10 mouse cellular contexts compared by ENCODE assay signal in the genomic region with DNA sequence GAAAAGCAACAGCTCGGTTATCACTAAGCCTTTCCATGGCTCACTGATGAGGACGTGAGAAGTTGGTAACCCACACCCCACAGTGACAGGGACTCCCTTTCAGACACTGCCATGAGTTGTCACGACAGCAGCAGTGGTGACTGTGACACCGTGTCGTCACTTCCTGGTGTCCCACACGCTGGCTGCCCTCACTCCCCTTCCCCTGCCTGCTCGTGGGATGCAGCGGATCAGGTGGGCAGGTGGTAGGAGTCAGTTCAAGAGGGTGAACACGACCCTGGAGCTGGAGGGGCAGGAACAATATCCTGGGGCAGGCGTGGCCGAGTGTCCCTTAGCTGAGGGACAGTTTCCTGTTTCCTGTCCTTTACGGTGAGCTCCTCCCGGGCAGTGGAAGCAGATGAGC.
DNase-seq lines count a peak whose midpoint lies in the region; ATAC-seq and TF ChIP-seq lines count a peak whose summit lies in the region.
"Had no signal": no experiment of that assay in that cellular context is flagged by ENCODE, and none has a peak within 500 bp of the region (broad histone marks: within the 10 kb centered on the region; RNA-seq: fewer than 3 reads in every experiment).

No protein-coding gene starts in this region.

- no peaks in the 10 kb centered on the region for H3K27me3 ChIP-seq in heart, embryonic 16.5 days (ENCODE audit: control insufficient read depth, insufficient read depth, low read length)
- no peaks in the 10 kb centered on the region for H3K27me3 ChIP-seq in spleen, adult 2 months (ENCODE audit: control insufficient read depth, insufficient read depth, low read length)
- no peaks in the 10 kb centered on the region for H3K27me3 ChIP-seq in limb, embryonic 10.5 days (ENCODE audit: low read depth, poor library complexity, severe bottlenecking)
- no peaks in the 10 kb centered on the region for H3K27me3 ChIP-seq in small intestine, adult 2 months (ENCODE audit: control insufficient read depth, insufficient read depth, low read length)

- TF ChIP-seq CTCF in spleen, adult 2 months (IDR thresholded peaks at IDR 0.05; ENCODE audit: extremely low read depth, insufficient read depth, insufficient read length, insufficient replicate concordance) = no peak
- no peak for TF ChIP-seq CTCF in small intestine, adult 2 months (IDR thresholded peaks at IDR 0.05; ENCODE audit: extremely low read depth, insufficient read length, insufficient replicate concordance, low read depth, low read length)

- ATAC-seq in heart, embryonic 16.5 days (replicated peaks; ENCODE audit: extremely low read depth, insufficient read depth, low FRiP score) = 0 out of 2 replicates have a peak, but pooled peaks have one; percentile 12

- TF ChIP-seq POLR2A in spleen, adult 2 months (IDR thresholded peaks at IDR 0.05; ENCODE audit: low read depth, low read length) = no peak
- TF ChIP-seq POLR2A in small intestine, adult 2 months (IDR thresholded peaks at IDR 0.05; ENCODE audit: low read depth, low read length) = no peak

- H3K27ac ChIP-seq in heart, embryonic 16.5 days (ENCODE audit: low read length) = peak overlapping the region; percentile 72; the same call in 1 of the 2 replicates
- 0 out of 2 replicates have a peak overlapping the region, but pooled peaks have one; percentile 4 for H3K27ac ChIP-seq in spleen, adult 2 months (ENCODE audit: insufficient read depth, low read length)
- peak overlapping the region; percentile 84 for H3K27ac ChIP-seq in limb, embryonic 10.5 days
- H3K27ac ChIP-seq in small intestine, adult 2 months (ENCODE audit: insufficient read depth, low read depth, low read length) = peak overlapping the region; percentile 42; the same call in 1 of the 2 replicates
- H3K27ac ChIP-seq: heart, adult 2 months; left cerebral cortex, adult 2 months had no signal

- H3K4me3 ChIP-seq in heart, embryonic 16.5 days (ENCODE audit: low read length) = no peak overlapping the region
- H3K4me3 ChIP-seq in spleen, adult 2 months (ENCODE audit: extremely low read depth, insufficient read depth, insufficient read length) = peak overlapping the region; percentile 14; the same call in 1 of the 2 replicates
- H3K4me3 ChIP-seq in limb, embryonic 10.5 days = no peak overlapping the region
- peak overlapping the region; percentile 41 for H3K4me3 ChIP-seq in small intestine, adult 2 months (ENCODE audit: low read depth, low read length)
- H3K4me3 ChIP-seq: heart, adult 2 months; left cerebral cortex, adult 2 months had no signal

- H3K36me3 ChIP-seq in heart, embryonic 16.5 days (ENCODE audit: control insufficient read depth, insufficient read depth) = no peaks in the 10 kb centered on the region
- no peaks in the 10 kb centered on the region for H3K36me3 ChIP-seq in spleen, adult 2 months (ENCODE audit: control insufficient read depth, insufficient read depth, low read length)
- H3K36me3 ChIP-seq in limb, embryonic 10.5 days = no peaks in the 10 kb centered on the region
- no peaks in the 10 kb centered on the region for H3K36me3 ChIP-seq in small intestine, adult 2 months (ENCODE audit: control insufficient read depth, insufficient read depth, low read length)

- H3K9me3 ChIP-seq in heart, embryonic 16.5 days (replicated peaks; ENCODE audit: control insufficient read depth, low read length) = no peaks in the 10 kb centered on the region
- no peaks in the 10 kb centered on the region for H3K9me3 ChIP-seq in limb, embryonic 10.5 days (replicated peaks)

- DNase-seq in heart, postnatal 4 days = no peak
- DNase-seq in spleen, adult 2 months (ENCODE audit: low read depth in 1 of 2, low spot score in 2 of 2) = no peak
- DNase-seq in spleen, postnatal 10 days (ENCODE audit: low spot score in 2 of 2) = no peak
- DNase-seq in limb, embryonic 10.5 days (ENCODE audit: low spot score) = no peak
- DNase-seq in cerebellum, adult 11-12 months = no peak
- no peak for DNase-seq in layer of hippocampus, postnatal 25 days (ENCODE audit: extremely low spot score in 1 of 2, low spot score in 1 of 2)

- 44% methylated on average over 13 of the region's 13 CpGs for WGBS in heart, embryonic 16.5 days
- WGBS in spleen, adult 2 months = 33% methylated on average over 13 of the region's 13 CpGs
- 48% methylated on average over 13 of the region's 13 CpGs for WGBS in limb, embryonic 10.5 days
- 52% methylated on average over 13 of the region's 13 CpGs for WGBS in small intestine, adult 2 months

- H3K9ac ChIP-seq in heart, embryonic 16.5 days (ENCODE audit: low read length) = no peak overlapping the region

- peaks cover 38% of the 10 kb centered on the region for H3K4me1 ChIP-seq in heart, embryonic 16.5 days (ENCODE audit: control insufficient read depth, insufficient read depth, low read length)
- peaks cover 31% of the 10 kb centered on the region; the same call in 1 of the 2 replicates for H3K4me1 ChIP-seq in spleen, adult 2 months (ENCODE audit: control insufficient read depth, insufficient read depth, insufficient read length)
- peaks cover 83% of the 10 kb centered on the region for H3K4me1 ChIP-seq in limb, embryonic 10.5 days
- H3K4me1 ChIP-seq in small intestine, adult 2 months (ENCODE audit: control insufficient read depth, insufficient read depth, insufficient read length, low read length) = peaks cover 6% of the 10 kb centered on the region

- H3K4me2 ChIP-seq in heart, embryonic 16.5 days (ENCODE audit: low read depth, low read length) = peak overlapping the region; percentile 14; the same call in 1 of the 2 replicates

Comparison
In these comparisons a context has a peak if more than half of its experiments do, and no peak if none do; other contexts are left out.
1. H3K27ac ChIP-seq: peak in every context shown above with its lines; median percentile 84 in limb, embryonic 10.5 days; 72 in heart, embryonic 16.5 days; 42 in small intestine, adult 2 months; 4 in spleen, adult 2 months.
2. H3K4me3 ChIP-seq: peak in spleen, adult 2 months (single experiment) and small intestine, adult 2 months (single experiment); none in heart, embryonic 16.5 days (single experiment) and limb, embryonic 10.5 days (single experiment).